Mouse (Mus musculus) olfactory bulb, adult 2 months (tissue): ENCODE results near the gene Tex33.

ENCODE experiments used
- CTCF ChIP-seq: fragments of 200-500 bp; IDR thresholded peaks from 2 replicates; pipeline ENCODE4 v1.5.1; 2012; ENCODE audit warnings: low read depth, mild to moderate bottlenecking, low read length, moderate library complexity; ENCODE audit not compliant: insufficient read depth
- POLR2A ChIP-seq: fragments of 200-500 bp; IDR thresholded peaks from 2 replicates; pipeline ENCODE4 v1.6.1; 2012; ENCODE audit warnings: mild to moderate bottlenecking, low read depth, low read length, moderate library complexity; ENCODE audit not compliant: insufficient read depth

DNA sequence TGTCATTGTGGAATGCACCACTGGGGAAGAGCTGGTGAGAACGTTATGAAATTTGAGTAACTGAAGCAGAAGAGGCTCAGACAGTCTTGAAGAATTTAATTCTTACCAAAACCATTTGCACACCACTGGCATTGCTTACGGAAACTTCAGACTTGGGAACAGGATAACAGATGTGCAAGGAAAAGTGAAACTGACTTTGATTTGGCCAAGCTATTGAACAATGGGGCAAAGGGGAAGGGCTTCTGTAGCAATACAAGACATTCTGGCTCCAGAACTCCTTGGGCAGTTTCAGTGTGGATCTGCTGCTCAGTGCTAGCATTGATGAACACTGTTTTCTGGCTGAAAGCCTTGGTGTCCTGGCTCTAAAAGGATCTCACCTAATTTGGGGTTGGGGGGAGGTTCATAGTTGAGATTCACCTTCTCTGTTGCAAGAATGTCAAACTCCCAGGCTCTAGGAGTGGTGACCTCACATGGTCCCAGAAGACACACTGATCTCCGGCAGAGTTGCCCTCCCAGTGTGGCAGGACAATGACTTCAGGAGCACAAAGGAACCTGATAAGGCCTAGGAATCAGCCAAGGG, 44.0 kb downstream of the Tex33 start:
- TF ChIP-seq CTCF (no peak), POLR2A (no peak)
